Mouse (Mus musculus) adrenal gland, postnatal 36 days (tissue): ENCODE measurements at regions not wholly inside any gene's neighbourhood (a gene's known extent, or its start where the extent isn't known, plus 50 kb on each side); places are given as distances from the start of the nearest gene placed in this dataset.
A peak's percentile ranks its signal among the peaks of the same experiment; 100 is the strongest.

Experiments
- DNase-seq, 2 experiments: peaks; one replicate each; pipeline ENCODE4 v3.0.0; 2021; ENCODE audit warnings: mixed read lengths in 1 of 2

GRCm38 (mm10) chr16:64068787-64069673 is 205.1 kb upstream of the Epha3 start:
- DNase-seq = no peak

- DNase-seq = no peak
Observed at GRCm38 (mm10) chr16:64062584-64062983, 198.6 kb upstream of the Epha3 start.

DNA sequence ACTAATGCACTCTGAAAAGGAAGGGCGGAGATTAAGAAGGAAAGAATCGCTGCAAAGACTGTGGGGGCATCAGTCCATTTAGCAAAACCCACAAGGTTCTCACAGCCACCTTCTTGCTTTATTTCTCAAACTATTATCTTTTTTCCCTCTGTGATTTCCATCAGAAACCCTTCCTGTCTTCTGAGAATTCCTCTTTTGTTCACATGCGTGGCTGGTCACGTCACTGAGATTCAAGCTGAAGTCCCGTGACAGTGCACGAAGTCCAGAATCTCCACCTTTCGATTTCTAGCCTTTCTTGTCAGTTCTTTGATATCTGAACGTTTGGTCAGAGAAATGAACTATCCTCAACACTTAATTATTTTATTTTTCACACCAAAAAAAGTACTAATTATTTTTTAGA is 194.7 kb upstream of the Epha3 start:
- DNase-seq = no peak

GRCm38 (mm10) chr16:64054346-64054745 is 190.4 kb upstream of the Epha3 start:
- no peak for DNase-seq

DNA sequence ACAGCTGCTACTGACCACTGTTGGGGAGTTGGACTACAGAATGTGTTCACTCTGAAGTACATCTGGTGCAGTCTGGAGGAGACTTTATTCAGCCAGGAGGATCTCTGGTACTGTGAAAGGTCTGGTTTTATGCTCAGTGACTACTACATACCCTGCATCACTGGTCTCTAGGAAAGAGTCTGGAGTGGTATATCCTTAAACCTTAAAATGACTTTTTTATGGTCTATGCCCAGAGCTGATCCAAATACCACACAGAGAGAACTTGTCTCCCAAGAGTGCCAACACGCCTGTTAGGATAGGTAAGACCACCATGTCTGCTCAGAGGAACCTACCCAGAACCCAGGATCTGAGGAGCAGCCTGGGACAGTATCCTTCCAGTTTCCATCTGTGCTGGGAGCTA is 184.1 kb upstream of the Epha3 start:
- DNase-seq = no peak

DNA sequence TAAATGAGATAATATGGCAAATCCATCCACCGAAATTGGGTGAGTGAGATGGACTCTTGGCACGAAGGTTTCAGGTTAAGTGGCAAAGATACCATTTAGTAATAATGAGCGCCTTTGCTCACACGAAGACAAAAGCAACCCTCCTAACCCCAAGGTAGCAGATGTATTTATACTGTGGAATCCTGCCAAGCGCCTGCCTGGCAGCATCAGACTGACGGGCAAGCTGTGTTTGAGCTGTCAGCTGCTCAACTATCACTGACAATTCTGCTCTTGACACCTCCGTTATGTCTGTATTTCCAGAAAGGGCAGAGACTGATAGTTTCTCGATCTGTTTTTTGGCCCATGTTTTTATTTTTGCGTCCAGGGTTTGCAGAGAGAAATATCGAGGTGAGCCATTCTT is 169.1 kb upstream of the Epha3 start:
- DNase-seq = no peak

DNA sequence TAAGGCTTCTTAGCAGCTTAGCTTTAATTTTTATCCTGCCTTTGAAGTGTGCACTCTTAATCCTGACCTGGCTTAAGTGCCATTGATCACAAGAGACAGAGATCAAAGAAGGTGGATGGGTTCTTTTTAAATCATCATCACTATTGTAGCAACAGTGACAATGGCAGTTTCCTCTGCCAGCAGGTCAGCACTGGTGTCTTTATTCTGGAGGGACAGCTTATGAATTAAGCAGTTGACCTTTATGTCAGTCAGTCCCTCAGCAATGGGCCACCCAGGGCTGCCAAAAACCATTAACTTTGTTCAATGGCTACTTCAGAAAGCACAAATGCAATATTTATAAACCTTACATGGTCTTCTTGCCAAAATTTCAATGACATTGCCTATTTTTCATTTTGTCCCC is 160.0 kb upstream of the Epha3 start:
- no peak for DNase-seq

GRCm38 (mm10) chr16:64000884-64001283 is 136.9 kb upstream of the Epha3 start:
- DNase-seq = no peak

DNA sequence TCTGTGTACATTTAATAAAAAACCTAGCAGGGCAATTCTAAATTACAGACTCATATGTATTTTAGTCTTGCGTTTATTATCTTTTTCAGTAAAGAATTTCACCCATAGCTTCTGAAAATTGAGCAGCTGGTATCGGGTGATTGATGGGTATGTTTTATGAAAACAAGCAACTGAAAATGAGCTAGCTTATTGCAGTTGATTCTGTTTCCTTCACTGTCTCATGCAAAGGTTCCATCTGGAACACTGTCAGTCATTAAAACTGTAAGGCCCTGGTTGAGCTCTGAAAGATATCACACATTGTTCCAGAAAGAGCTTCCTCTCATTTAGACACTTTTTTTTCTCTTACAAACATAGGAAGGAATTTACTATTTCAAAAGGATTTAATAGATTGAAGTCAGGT is 103.4 kb upstream of the Epha3 start:
- DNase-seq = no peak

GRCm38 (mm10) chr16:63960786-63961185 is 96.8 kb upstream of the Epha3 start:
- no peak for DNase-seq

- peak in 1 of 2 experiments; percentile 0 for DNase-seq
Observed at GRCm38 (mm10) chr16:63958154-63958553, 94.2 kb upstream of the Epha3 start.

GRCm38 (mm10) chr16:63925195-63925594 is 61.2 kb upstream of the Epha3 start:
- no peak for DNase-seq

- no peak for DNase-seq
Observed at GRCm38 (mm10) chr16:63921146-63921545, 57.2 kb upstream of the Epha3 start.
